12 mouse cellular contexts compared by ENCODE assay signal in genomic region chr1:75444208-75444607, GRCm38 (mm10). TPM values are rescaled to one million over a fixed set of nuclear protein-coding genes. Genes with fewer than 3 reads are reported as not detected.
DNase-seq lines count a peak whose midpoint lies in the region; ATAC-seq and TF ChIP-seq lines count a peak whose summit lies in the region.
"Had no signal": no experiment of that assay in that cellular context is flagged by ENCODE, and none has a peak within 500 bp of the region (broad histone marks: within the 10 kb centered on the region; RNA-seq: fewer than 3 reads in every experiment).

No protein-coding gene starts in this region.

- peaks cover 86% of the 10 kb centered on the region for H3K4me1 ChIP-seq in kidney, embryonic 15.5 days
- no peaks in the 10 kb centered on the region for H3K4me1 ChIP-seq in kidney, adult 2 months (ENCODE audit: control insufficient read depth, insufficient read depth, low read length)
- peaks cover 25% of the 10 kb centered on the region for H3K4me1 ChIP-seq in embryonic facial prominence, embryonic 11.5 days (ENCODE audit: control insufficient read depth, insufficient read depth, low read length)
- peaks cover 78% of the 10 kb centered on the region for H3K4me1 ChIP-seq in neural tube, embryonic 12.5 days

- peaks cover 37% of the 10 kb centered on the region for H3K27me3 ChIP-seq in kidney, embryonic 15.5 days
- H3K27me3 ChIP-seq in kidney, adult 2 months (replicated peaks; ENCODE audit: control insufficient read depth, insufficient read depth, low read length) = 0 out of 2 replicates have a peak, but pooled peaks cover 2% of the 10 kb centered on the region
- peaks cover 6% of the 10 kb centered on the region for H3K27me3 ChIP-seq in embryonic facial prominence, embryonic 11.5 days (ENCODE audit: control insufficient read depth, insufficient read depth, low read length)
- peaks cover 12% of the 10 kb centered on the region for H3K27me3 ChIP-seq in neural tube, embryonic 12.5 days (replicated peaks)

- no peak overlapping the region for H3K4me3 ChIP-seq in kidney, embryonic 15.5 days (replicated peaks)
- H3K4me3 ChIP-seq in kidney, adult 2 months (ENCODE audit: insufficient read depth, low read depth, low read length) = no peak overlapping the region
- no peak overlapping the region for H3K4me3 ChIP-seq in embryonic facial prominence, embryonic 11.5 days (ENCODE audit: low read depth, low read length)
- no peak overlapping the region for H3K4me3 ChIP-seq in neural tube, embryonic 12.5 days

- DNase-seq in cerebellum, adult 9-10 months = peak; percentile 72
- DNase-seq in cerebellum, postnatal 4 days (ENCODE audit: low spot score in 2 of 2) = no peak
- no peak for DNase-seq in kidney, adult 2 months
- no peak for DNase-seq in embryonic facial prominence, embryonic 11.5 days (ENCODE audit: low spot score)
- DNase-seq in gastrocnemius, postnatal 14 days = no peak
- DNase-seq in ovary, postnatal 10 days (ENCODE audit: low spot score) = no peak
- DNase-seq: gastrocnemius, postnatal 10 days; kidney, adult 9 months; layer of hippocampus, postnatal 36 days; lung, postnatal 36 days had no signal

- no peak overlapping the region for H3K4me2 ChIP-seq in kidney, embryonic 15.5 days
- no peak overlapping the region; the same call in 1 of the 2 replicates for H3K4me2 ChIP-seq in embryonic facial prominence, embryonic 11.5 days (ENCODE audit: low read depth, low read length)
- H3K4me2 ChIP-seq in neural tube, embryonic 12.5 days (replicated peaks) = peak overlapping the region; percentile 74

- peaks cover 26% of the 10 kb centered on the region for H3K36me3 ChIP-seq in kidney, embryonic 15.5 days
- H3K36me3 ChIP-seq in kidney, adult 2 months (ENCODE audit: control insufficient read depth, insufficient read depth, low read length) = no peaks in the 10 kb centered on the region
- no peaks in the 10 kb centered on the region for H3K36me3 ChIP-seq in embryonic facial prominence, embryonic 11.5 days (replicated peaks; ENCODE audit: control insufficient read depth, insufficient read depth, low read depth, low read length)
- H3K36me3 ChIP-seq in neural tube, embryonic 12.5 days = peaks cover 10% of the 10 kb centered on the region; the same call in 1 of the 2 replicates

- no peak for TF ChIP-seq POLR2A in kidney, adult 2 months (IDR thresholded peaks at IDR 0.05; ENCODE audit: low read depth, low read length)

- no peak overlapping the region for H3K9ac ChIP-seq in kidney, embryonic 15.5 days
- H3K9ac ChIP-seq in embryonic facial prominence, embryonic 11.5 days (replicated peaks; ENCODE audit: low read length) = no peak overlapping the region
- H3K9ac ChIP-seq in neural tube, embryonic 12.5 days = 0 out of 2 replicates have a peak overlapping the region, but pooled peaks have one; percentile 41

- H3K27ac ChIP-seq in kidney, embryonic 15.5 days = peak overlapping the region; percentile 82; the same call in 1 of the 2 replicates
- no peak overlapping the region for H3K27ac ChIP-seq in kidney, adult 2 months (ENCODE audit: insufficient read depth, low read depth, low read length)
- H3K27ac ChIP-seq in embryonic facial prominence, embryonic 11.5 days (replicated peaks; ENCODE audit: low read depth, low read length) = 0 out of 2 replicates have a peak overlapping the region, but pooled peaks have one; percentile 13
- H3K27ac ChIP-seq in neural tube, embryonic 12.5 days = peak overlapping the region; percentile 86; the same call in 1 of the 2 replicates

- ATAC-seq in kidney, embryonic 15.5 days (replicated peaks; ENCODE audit: low FRiP score) = no peak
- no peak for ATAC-seq in embryonic facial prominence, embryonic 11.5 days (replicated peaks; ENCODE audit: insufficient number of reproducible peaks, low FRiP score, low TSS enrichment, low read depth)
- no peak for ATAC-seq in neural tube, embryonic 12.5 days (ENCODE audit: low FRiP score, low read depth)

- no peak for TF ChIP-seq CTCF in kidney, adult 2 months (conservative IDR thresholded peaks at IDR 0.05; ENCODE audit: insufficient read depth, insufficient read length, low read depth, low read length)

- no peaks in the 10 kb centered on the region for H3K9me3 ChIP-seq in kidney, embryonic 15.5 days (replicated peaks)
- H3K9me3 ChIP-seq in embryonic facial prominence, embryonic 11.5 days (replicated peaks; ENCODE audit: control insufficient read depth, low read length) = no peaks in the 10 kb centered on the region
- H3K9me3 ChIP-seq in neural tube, embryonic 12.5 days = no peaks in the 10 kb centered on the region

- intact Hi-C loops in gastrocnemius, postnatal 14 days (cut with DNase I; ENCODE audit: low total_unique reads) = loop anchor here (2.0 kb wide), 1 partner anchor 23 kb away; no protein-coding TSS in a partner anchor

- 22% methylated on average over 3 of the region's 3 CpGs for WGBS in kidney, embryonic 15.5 days
- WGBS in kidney, adult 2 months = 45% methylated on average over 3 of the region's 3 CpGs
- 15% methylated on average over 3 of the region's 3 CpGs for WGBS in embryonic facial prominence, embryonic 11.5 days
- 19% methylated on average over 3 of the region's 3 CpGs for WGBS in neural tube, embryonic 12.5 days

RNA-seq across cellular contexts. Expression of gene Asic4, which starts 6.0 kb away (rescaled TPM):
- 1.5 and 2.1 TPM in 2 replicates for polyA plus RNA-seq in kidney, embryonic 15.5 days (2015; fragmentation: Nextera tagmentation; extraction: Ambion mirVana)
- 0.05 and 0.08 TPM in 2 replicates for polyA plus RNA-seq in kidney, adult 2 months (2012; rRNA removed)
- 0.29 and 1.1 TPM in 2 replicates for polyA plus RNA-seq in embryonic facial prominence, embryonic 11.5 days (2014; fragmentation: Nextera tagmentation; extraction: Ambion mirVana)
- polyA plus RNA-seq in neural tube, embryonic 12.5 days (2016; fragmentation: Nextera tagmentation; extraction: Ambion mirVana) = 22.1 and 24.3 TPM in 2 replicates
- not detected for total RNA-seq in gastrocnemius, postnatal 14 days (2021)
- total RNA-seq: gastrocnemius, postnatal 10 days had no signal

RNA-seq across cellular contexts. Expression of gene Gmppa, which starts 8.5 kb away (rescaled TPM):
- 74.7 and 78.7 TPM in 2 replicates for polyA plus RNA-seq in kidney, embryonic 15.5 days (2015; fragmentation: Nextera tagmentation; extraction: Ambion mirVana)
- polyA plus RNA-seq in kidney, adult 2 months (2012; rRNA removed) = 82.4 and 95.0 TPM in 2 replicates
- polyA plus RNA-seq in embryonic facial prominence, embryonic 11.5 days (2014; fragmentation: Nextera tagmentation; extraction: Ambion mirVana) = 36.9 and 38.4 TPM in 2 replicates
- 69.9 and 83.5 TPM in 2 replicates for polyA plus RNA-seq in neural tube, embryonic 12.5 days (2016; fragmentation: Nextera tagmentation; extraction: Ambion mirVana)
- 10 to 100 TPM; 34.5 to 38.7 TPM for total RNA-seq in gastrocnemius, postnatal 14 days (2021)

RNA-seq across cellular contexts. Expression of gene Chpf, which starts 34.9 kb away (rescaled TPM):
- 35.5 and 40.6 TPM in 2 replicates for polyA plus RNA-seq in kidney, embryonic 15.5 days (2015; fragmentation: Nextera tagmentation; extraction: Ambion mirVana)
- 31.6 and 51.9 TPM in 2 replicates for polyA plus RNA-seq in kidney, adult 2 months (2012; rRNA removed)
- 14.6 and 15.3 TPM in 2 replicates for polyA plus RNA-seq in embryonic facial prominence, embryonic 11.5 days (2014; fragmentation: Nextera tagmentation; extraction: Ambion mirVana)
- polyA plus RNA-seq in neural tube, embryonic 12.5 days (2016; fragmentation: Nextera tagmentation; extraction: Ambion mirVana) = 43.6 and 43.7 TPM in 2 replicates
- 10 to 100 TPM; 14.9 to 20.7 TPM for total RNA-seq in gastrocnemius, postnatal 14 days (2021)

RNA-seq across cellular contexts. Expression of gene Tmem198, which starts 35.1 kb away (rescaled TPM):
- polyA plus RNA-seq in kidney, embryonic 15.5 days (2015; fragmentation: Nextera tagmentation; extraction: Ambion mirVana) = 0.63 and 1.2 TPM in 2 replicates
- polyA plus RNA-seq in kidney, adult 2 months (2012; rRNA removed) = 1.3 and 1.8 TPM in 2 replicates
- 0.98 and 1.6 TPM in 2 replicates for polyA plus RNA-seq in embryonic facial prominence, embryonic 11.5 days (2014; fragmentation: Nextera tagmentation; extraction: Ambion mirVana)
- 28.9 and 30.4 TPM in 2 replicates for polyA plus RNA-seq in neural tube, embryonic 12.5 days (2016; fragmentation: Nextera tagmentation; extraction: Ambion mirVana)
- under 1 TPM; 0.09 to 0.25 TPM for total RNA-seq in gastrocnemius, postnatal 14 days (2021)
